In genomic region chr8:80952235-80952915, GRCm38 (mm10) we compare ENCODE assay signal across 14 mouse cellular contexts.
DNase-seq lines count a peak whose midpoint lies in the region; ATAC-seq and TF ChIP-seq lines count a peak whose summit lies in the region.
"Had no signal": no experiment of that assay in that cellular context is flagged by ENCODE, and none has a peak within 500 bp of the region (broad histone marks: within the 10 kb centered on the region; RNA-seq: fewer than 3 reads in every experiment).

No protein-coding gene starts in this region.

- peaks cover 4% of the 10 kb centered on the region; the same call in 1 of the 2 replicates for H3K4me1 ChIP-seq in intestine, embryonic 15.5 days (replicated peaks)
- H3K4me1 ChIP-seq in intestine, postnatal 0 days (replicated peaks; ENCODE audit: control insufficient read depth, insufficient read depth, low read length), result no peaks in the 10 kb centered on the region
- H3K4me1 ChIP-seq in hindbrain, embryonic 15.5 days (replicated peaks), result peaks cover 12% of the 10 kb centered on the region
- no peaks in the 10 kb centered on the region for H3K4me1 ChIP-seq in midbrain, embryonic 16.5 days (ENCODE audit: control insufficient read depth, insufficient read depth, low read length)

- TF ChIP-seq CTCF in intestine, postnatal 0 days (IDR thresholded peaks at IDR 0.05; ENCODE audit: low read depth), result no peak

- H3K36me3 ChIP-seq in intestine, embryonic 15.5 days, result no peaks in the 10 kb centered on the region
- no peaks in the 10 kb centered on the region for H3K36me3 ChIP-seq in intestine, postnatal 0 days (ENCODE audit: control insufficient read depth, insufficient read depth)
- H3K36me3 ChIP-seq in hindbrain, embryonic 15.5 days, result no peaks in the 10 kb centered on the region
- H3K36me3 ChIP-seq in midbrain, embryonic 16.5 days (ENCODE audit: control insufficient read depth, insufficient read depth, low read length), result no peaks in the 10 kb centered on the region

- peak; percentile 49 for DNase-seq in cerebellum, postnatal 10 days
- no peak for DNase-seq in cerebellum, adult 9-11 months
- no peak for DNase-seq in frontal cortex, adult 2 months (ENCODE audit: extremely low spot score in 1 of 2, low spot score in 1 of 2)
- DNase-seq: cerebellum, adult 11-12 months; heart, postnatal 14 days; left cerebral cortex, postnatal 4 days; right cerebral cortex, postnatal 25 days; thymus, postnatal 4 days had no signal

- no peak overlapping the region for H3K4me2 ChIP-seq in intestine, embryonic 15.5 days (replicated peaks)
- H3K4me2 ChIP-seq in intestine, postnatal 0 days (replicated peaks; ENCODE audit: low read depth), result no peak overlapping the region
- no peak overlapping the region for H3K4me2 ChIP-seq in hindbrain, embryonic 15.5 days
- H3K4me2 ChIP-seq in midbrain, embryonic 16.5 days (ENCODE audit: low read length), result no peak overlapping the region

- ATAC-seq in intestine, embryonic 15.5 days, result no peak
- ATAC-seq in intestine, postnatal 0 days, result no peak
- ATAC-seq in hindbrain, embryonic 15.5 days (ENCODE audit: low FRiP score, low read depth), result no peak
- ATAC-seq in megakaryocyte, adult 5-6 weeks (ENCODE audit: poor library complexity, severe bottlenecking), result peak; percentile 74
- no peak for ATAC-seq in midbrain, embryonic 16.5 days

- no peak overlapping the region for H3K9ac ChIP-seq in intestine, embryonic 15.5 days
- H3K9ac ChIP-seq in intestine, postnatal 0 days (ENCODE audit: low read depth, low read length), result no peak overlapping the region
- no peak overlapping the region for H3K9ac ChIP-seq in hindbrain, embryonic 15.5 days
- H3K9ac ChIP-seq in midbrain, embryonic 16.5 days (ENCODE audit: low read depth, low read length), result no peak overlapping the region

- H3K4me3 ChIP-seq in intestine, embryonic 15.5 days (replicated peaks), result no peak overlapping the region
- no peak overlapping the region for H3K4me3 ChIP-seq in intestine, postnatal 0 days (ENCODE audit: low read depth, low read length)
- no peak overlapping the region for H3K4me3 ChIP-seq in hindbrain, embryonic 15.5 days
- no peak overlapping the region for H3K4me3 ChIP-seq in midbrain, embryonic 16.5 days (ENCODE audit: low read depth, low read length)
- H3K4me3 ChIP-seq: erythroblast, embryonic 14.5 days had no signal

- WGBS in intestine, embryonic 15.5 days, result 39% methylated on average over 6 of the region's 6 CpGs
- WGBS in intestine, postnatal 0 days, result 44% methylated on average over 6 of the region's 6 CpGs
- 44% methylated on average over 6 of the region's 6 CpGs for WGBS in hindbrain, embryonic 15.5 days
- 55% methylated on average over 6 of the region's 6 CpGs for WGBS in midbrain, embryonic 16.5 days

- H3K27ac ChIP-seq in intestine, embryonic 15.5 days, result 0 out of 2 replicates have a peak overlapping the region, but pooled peaks have one; percentile 27
- no peak overlapping the region for H3K27ac ChIP-seq in intestine, postnatal 0 days (ENCODE audit: low read depth, low read length)
- peak overlapping the region; percentile 38; the same call in 1 of the 2 replicates for H3K27ac ChIP-seq in hindbrain, embryonic 15.5 days (replicated peaks)
- H3K27ac ChIP-seq in midbrain, embryonic 16.5 days (ENCODE audit: low read length), result no peak overlapping the region

- H3K27me3 ChIP-seq in intestine, embryonic 15.5 days (replicated peaks), result no peaks in the 10 kb centered on the region
- no peaks in the 10 kb centered on the region for H3K27me3 ChIP-seq in intestine, postnatal 0 days (replicated peaks; ENCODE audit: control insufficient read depth, insufficient read depth, low read length)
- H3K27me3 ChIP-seq in hindbrain, embryonic 15.5 days, result no peaks in the 10 kb centered on the region
- H3K27me3 ChIP-seq in midbrain, embryonic 16.5 days (ENCODE audit: control insufficient read depth, insufficient read depth, low read depth, low read length), result no peaks in the 10 kb centered on the region

- no peaks in the 10 kb centered on the region for H3K9me3 ChIP-seq in intestine, embryonic 15.5 days
- H3K9me3 ChIP-seq in intestine, postnatal 0 days (ENCODE audit: control insufficient read depth), result 0 out of 2 replicates have a peak, but pooled peaks cover 2% of the 10 kb centered on the region
- peaks cover 8% of the 10 kb centered on the region; the same call in 1 of the 2 replicates for H3K9me3 ChIP-seq in hindbrain, embryonic 15.5 days
- no peaks in the 10 kb centered on the region; the same call in 1 of the 2 replicates for H3K9me3 ChIP-seq in midbrain, embryonic 16.5 days (replicated peaks; ENCODE audit: control insufficient read depth, low read length, poor library complexity, severe bottlenecking)

Comparison
In these comparisons a context has a peak if more than half of its experiments do, and no peak if none do; other contexts are left out.
1. DNase-seq: peak in cerebellum, postnatal 10 days (2 of 2); none in cerebellum, adult 9-11 months (single experiment) and frontal cortex, adult 2 months (0 of 2).
2. H3K27ac ChIP-seq: peak in intestine, embryonic 15.5 days (single experiment) and hindbrain, embryonic 15.5 days (single experiment); none in intestine, postnatal 0 days (single experiment) and midbrain, embryonic 16.5 days (single experiment).